Mouse (Mus musculus) Muller cell, postnatal 12 days (primary cell): ENCODE data around the gene Gli2.

Experiments used
- DNase-seq: peaks from one replicate; pipeline ENCODE4 v3.0.0-alpha.2; 2015; ENCODE audit errors: inconsistent ontology term

Gli2 gene

DNA sequence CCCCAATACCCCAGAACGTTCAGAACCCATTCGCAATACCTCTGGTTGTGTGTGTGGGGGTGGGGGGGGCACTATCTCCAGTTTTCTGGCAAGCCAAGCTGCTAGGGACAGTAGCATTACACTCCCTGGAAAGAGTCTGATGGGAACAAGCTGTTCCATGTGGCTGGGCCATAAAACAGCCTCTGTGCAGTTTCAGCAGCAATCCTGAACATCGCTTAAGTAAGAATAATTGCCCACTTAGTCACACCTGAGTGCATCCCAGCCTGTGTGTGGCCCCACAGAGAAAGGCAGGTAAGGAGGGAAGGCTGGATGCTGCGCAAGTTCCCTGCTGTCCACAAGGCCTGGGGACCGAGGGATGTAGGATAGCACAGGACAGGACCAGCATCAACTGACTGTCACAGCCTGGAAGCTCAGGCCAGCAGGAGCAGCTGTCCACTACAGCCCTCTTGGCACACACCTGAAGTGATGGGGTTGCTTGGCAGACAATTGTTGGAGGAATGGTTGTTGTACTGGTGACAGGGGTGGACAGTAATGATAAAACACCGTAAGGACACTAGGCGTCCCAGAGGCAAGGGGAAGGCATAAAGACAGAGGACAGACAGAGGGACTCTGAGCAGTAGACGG is 58.8 kb downstream of the Gli2 start:
- DNase-seq = no peak

DNA sequence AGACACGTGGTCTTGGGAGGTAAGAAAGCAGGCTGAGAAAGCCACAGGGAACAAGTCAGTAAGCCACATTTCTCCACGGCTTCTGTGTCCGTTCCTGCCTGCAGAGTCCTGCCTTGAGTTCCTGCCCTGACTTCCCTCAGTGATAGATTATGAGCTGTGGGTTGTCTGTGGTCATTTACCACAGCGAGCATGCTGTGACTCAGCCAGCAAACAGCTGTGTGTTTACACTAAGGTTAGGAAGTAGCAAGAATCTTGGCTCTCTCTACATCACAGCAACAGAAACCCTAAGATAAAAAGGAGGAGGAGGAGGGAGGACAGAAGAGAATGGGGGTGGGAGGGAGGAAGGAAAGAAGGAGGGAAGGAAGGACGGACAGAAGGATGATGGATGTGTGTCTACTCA is 59.6 kb downstream of the Gli2 start:
- DNase-seq = no peak

DNA sequence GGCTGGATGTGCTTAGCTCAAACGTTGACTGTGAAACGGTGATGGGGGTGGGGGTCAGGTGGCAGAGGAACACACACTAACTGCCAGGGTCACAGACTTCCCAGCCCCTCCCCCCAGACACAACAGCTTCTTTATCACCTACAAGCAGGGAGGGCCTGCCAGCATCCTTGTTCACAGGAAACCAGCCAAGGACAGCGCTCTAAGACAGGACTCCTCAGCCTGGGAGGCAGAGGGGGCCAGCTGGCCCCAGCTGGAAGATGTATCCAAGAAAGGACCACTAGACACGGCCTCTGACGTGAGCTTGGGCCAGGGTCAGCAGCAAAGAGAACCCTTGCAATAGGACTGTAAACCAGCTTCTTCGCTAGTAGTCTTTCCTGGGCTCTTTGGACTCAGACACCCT is 65.1 kb downstream of the Gli2 start:
- DNase-seq = no peak

DNA sequence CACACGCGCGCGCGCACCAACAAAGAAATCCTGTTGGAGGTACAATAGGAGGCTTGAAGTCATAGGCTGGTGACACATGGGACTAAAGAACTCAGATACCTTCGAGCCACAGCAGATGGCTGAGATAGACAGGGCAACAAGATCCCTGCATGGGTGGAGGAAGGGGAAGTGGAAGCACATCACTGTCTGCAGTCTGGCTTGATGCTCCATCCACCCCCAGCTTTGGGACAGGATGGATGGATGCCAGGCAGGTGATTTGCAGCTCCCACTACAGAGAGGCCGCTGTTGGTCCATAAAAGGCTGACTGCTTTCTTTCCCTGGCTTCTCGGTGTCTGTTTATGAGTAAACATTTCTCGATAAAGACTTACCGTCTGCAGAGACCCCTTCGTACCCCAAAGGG is 65.9 kb downstream of the Gli2 start:
- no peak for DNase-seq

DNA sequence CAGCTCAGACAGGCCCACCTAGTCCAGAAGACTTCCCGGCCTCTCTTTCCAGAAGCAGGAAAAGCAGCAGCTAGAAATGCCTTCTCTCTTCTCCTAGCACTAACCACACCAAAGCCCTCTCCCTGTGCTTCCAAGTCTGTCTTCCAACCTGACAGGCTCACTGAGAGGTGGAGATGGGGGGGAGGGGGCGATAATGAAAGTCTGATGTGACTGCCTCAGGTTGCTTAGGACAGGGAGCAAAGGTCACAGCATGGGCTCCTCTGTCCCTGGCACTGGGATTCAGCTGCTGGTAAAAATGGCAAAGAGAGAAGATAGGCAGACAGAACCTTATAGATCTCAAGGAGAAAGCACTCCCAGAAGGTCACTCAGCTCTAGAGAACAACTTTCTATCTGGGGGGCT is 70.0 kb downstream of the Gli2 start:
- DNase-seq = no peak

DNA sequence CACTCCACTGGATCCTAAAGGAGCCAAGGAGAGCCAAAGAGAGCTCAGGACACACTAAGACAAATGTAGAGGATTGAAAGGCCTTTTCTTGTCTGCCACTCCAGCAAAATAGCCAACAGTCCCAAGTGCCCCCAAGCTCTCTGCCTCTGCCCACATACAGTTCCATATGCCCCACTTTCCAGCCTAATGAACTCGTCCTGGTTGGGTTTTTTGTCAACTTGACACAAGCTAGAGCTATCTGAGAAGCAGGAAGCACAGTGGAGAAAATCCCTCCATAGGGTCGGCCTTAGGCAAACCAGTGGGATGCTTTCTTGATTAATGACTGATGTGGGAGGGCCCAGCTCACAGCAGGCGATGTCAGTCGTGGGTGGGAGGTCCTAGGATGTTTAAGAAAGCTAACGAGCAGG is 70.6 kb downstream of the Gli2 start:
- no peak for DNase-seq

DNA sequence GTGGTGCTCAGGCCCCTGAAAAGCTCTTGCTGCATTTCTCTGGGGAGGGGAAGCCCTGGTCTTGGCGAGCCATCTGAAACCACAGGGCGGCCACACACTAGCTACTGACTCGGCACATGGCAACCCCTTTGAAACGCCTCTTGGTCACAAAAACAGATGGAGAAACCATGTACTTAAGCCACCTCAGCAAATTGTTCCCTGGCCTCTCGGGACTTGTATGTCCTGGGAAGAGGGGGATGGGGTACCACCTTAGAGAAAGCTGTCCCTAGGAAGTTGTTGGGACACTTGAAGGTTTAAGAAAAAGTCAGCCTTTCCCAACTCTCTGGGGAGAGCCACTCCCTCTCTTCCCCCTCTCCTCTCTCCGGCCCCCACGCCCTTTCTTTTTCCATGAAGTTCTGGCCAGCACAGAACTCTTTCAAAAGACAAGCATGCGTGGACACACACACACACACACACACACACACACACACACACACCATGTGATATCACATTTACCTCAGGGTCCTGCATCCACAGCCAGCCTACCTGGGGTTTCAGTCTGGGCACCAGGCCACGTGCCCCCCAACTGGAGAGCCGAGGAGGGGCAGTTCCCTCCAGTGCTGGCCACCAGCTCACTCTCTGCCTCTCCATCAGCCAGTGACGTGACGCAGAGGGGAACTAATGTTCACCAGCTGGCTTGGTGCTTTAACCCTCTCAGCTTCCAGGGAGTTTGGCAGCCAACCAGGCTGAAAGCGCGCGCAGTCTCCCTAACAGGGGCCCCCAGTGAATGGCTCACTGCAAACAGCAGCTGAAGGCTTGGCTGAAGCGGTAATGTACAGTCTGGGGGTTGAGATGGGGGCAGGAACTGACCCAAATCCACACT is 71.2 kb downstream of the Gli2 start:
- peak; percentile 76 for DNase-seq

DNA sequence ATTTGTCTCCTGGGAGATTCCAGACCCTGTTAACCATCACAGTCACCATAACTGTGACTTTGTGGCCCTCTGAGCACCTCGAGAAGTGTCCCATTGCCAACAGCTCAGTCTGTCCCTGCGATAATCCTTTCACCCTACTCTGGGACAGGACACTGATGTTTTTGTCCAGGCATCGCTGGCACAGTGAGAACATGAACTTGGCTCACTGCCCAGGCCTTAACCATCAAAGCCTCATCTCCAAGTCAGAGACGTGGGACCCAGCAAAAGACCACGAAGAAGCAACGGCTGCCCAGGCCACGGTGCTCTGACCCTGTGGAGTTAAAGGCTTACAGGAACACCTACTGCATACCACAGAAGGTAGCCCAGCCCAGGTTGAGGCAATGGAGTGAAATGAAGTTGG is 72.8 kb downstream of the Gli2 start:
- peak; percentile 66 for DNase-seq

DNA sequence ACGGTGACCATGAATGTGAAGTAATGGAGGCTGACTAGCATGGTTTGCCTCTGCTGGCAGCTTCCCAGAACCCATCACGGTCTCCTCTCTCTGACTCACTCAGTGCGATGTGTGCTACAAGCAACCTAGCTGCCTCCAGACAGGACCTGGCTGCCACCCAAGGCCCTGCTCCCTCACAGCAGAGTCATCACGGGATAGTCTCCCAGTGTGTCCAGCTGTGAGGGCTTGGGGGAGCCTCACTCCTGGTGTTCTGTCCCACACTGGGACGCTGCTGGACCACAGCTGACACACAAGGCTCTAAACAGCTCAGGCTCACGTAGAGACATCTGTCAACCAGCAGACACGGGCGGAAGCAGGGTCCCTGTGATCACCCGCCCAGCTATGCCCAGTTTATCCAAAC is 76.8 kb downstream of the Gli2 start:
- peak; percentile 96 for DNase-seq

DNA sequence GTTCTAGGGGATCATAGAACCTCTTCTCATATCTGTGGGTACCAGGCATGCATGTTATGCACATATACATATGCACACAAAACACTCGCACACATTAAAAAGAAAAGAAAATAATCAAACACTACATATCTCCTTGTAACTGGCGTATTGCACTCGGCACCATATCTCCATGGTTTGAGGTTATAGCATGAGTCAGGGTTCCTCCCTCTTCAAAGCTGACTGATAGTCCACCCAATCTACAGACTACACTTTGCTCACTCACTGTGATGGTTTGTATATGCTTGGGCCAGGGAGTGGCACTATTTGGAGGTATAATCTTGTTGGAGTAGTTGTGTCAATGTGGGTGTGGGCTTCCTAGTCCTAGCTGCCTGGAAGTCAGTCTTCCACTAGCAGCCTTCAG is 78.0 kb downstream of the Gli2 start:
- no peak for DNase-seq

DNA sequence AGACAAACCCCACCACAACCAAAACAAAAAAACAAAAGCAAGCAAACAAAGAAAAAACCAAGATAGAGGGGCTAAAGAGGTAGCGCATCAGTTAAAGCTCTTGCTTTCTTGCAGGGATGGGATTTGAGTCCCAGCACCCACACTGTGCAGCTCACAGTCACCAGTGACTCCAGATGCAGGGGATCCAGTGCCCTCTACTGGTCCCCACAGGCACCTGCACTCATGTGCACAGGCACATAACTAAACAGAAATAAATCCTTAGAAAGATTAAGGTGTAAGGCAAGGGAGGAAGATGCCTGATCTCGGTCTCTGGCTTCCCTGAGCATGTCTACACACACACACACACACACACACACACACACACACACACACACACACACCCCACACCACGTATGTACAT is 83.4 kb downstream of the Gli2 start:
- DNase-seq = no peak

DNA sequence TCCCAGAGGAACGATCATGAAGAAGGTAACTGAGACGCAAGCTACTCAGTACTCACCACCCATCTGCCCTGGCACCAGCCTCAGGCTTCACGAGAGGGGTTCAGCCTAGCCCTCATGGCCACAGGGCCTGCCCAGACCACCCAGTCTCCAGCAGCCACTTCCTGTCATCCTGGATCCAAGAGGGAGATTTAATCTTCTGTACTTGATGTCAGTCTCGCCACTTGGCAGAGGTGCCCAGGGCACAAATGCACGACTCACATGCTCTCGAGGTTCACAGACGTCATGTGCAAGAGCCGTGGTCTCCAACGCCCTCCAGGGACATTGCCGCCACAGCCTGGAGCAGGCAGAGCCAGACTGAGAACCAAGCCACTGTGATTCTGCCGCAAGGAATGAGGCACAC is 84.0 kb downstream of the Gli2 start:
- DNase-seq = peak; percentile 53

DNA sequence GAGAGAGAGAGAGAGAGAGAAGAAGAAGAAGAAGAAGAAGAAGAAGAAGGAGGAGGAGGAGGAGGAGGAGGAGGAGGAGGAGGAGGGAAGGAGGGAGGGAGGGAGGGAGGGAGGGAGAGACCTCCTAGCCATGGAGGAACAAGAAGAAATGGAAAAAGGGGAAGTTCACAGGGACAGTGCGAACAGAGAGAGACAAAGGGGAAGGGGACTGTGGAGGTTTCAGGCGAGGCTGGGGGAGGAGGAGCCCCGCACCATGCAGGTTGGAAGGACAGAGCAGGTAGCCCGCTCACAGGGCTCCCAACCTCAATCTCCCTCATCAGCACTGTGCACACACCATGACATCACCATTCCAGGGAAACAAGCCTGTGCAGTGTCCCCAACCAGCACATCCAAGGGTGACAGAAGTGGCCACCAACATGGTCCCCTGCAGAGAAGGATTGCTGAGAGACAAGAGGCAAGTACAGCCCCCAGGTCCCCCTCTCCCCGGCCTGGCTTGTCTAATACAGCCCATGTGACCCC is 84.7 kb downstream of the Gli2 start:
- DNase-seq = no peak

DNA sequence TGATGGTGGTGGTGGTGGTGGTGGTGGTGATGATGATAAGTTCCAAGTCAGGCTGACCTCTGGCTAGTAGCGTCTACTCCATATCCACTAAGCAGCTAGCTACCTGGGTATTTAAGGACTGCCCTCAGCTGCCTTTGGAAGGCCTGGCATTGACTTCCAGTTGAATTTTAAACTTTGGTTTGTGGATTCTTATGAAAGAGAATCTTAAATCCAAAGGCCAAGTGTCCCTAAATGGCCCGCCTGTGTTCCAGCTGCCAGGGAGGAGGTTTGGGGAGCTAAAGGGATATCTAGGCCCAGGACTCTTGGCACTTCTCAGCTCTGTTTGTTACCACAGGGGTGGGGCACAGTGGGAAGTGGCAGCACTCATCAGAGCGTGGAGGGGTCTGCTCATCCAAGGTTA is 85.4 kb downstream of the Gli2 start:
- no peak for DNase-seq

DNA sequence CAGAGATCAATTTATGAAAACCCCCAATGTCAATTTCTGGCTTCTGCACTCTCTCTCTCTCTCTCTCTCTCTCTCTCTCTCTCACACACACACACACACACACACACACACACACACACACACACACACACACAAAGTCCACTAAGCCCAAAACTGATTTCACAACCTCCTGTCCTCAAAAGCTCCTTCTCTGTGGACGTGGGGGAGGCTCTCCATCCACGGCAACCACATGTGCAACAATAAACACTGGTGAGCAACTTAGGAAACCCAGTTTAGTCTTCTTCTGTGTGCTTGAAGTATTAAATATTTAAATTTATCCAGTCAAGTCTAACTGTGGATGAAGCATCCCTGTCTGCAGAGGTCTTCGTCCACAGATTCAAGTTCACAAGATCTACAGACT is 86.1 kb downstream of the Gli2 start:
- no peak for DNase-seq

DNA sequence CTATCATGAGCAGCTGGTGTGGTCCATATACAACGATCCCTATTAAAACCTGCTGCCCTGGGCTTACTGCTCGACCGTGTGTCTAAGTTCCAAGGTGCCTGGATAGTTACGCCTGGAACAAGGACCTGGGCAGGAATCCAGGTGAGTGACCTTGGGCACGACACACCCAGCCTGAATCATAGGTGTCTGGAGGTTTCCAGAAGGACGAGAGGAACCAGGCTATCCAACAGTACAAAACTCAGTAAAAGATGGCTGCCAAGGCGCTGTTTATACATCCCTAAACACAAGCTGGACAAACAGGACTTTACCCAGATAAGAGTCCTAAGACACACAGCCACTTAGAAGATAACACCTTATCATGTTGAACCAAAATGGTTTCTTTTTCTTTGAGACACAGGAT is 94.8 kb downstream of the Gli2 start:
- DNase-seq = no peak

DNA sequence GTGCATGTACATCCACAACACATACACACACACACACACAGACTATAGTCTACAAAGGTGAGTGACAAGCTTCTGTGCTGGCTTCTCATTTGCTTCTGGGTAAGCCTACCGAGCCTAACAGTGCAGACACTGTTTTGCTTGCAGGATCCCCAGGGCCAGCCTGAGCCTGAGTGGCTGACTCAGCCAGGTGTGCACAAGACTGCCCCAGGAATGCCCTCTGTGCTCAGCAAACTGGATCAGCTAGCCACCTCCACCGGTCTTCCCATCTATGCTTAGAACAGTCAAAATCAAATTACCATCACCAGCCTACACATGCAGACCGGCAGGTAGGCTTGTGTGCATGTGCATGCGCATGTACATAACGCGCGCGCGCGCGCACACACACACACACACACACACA is 97.6 kb downstream of the Gli2 start:
- DNase-seq = no peak

DNA sequence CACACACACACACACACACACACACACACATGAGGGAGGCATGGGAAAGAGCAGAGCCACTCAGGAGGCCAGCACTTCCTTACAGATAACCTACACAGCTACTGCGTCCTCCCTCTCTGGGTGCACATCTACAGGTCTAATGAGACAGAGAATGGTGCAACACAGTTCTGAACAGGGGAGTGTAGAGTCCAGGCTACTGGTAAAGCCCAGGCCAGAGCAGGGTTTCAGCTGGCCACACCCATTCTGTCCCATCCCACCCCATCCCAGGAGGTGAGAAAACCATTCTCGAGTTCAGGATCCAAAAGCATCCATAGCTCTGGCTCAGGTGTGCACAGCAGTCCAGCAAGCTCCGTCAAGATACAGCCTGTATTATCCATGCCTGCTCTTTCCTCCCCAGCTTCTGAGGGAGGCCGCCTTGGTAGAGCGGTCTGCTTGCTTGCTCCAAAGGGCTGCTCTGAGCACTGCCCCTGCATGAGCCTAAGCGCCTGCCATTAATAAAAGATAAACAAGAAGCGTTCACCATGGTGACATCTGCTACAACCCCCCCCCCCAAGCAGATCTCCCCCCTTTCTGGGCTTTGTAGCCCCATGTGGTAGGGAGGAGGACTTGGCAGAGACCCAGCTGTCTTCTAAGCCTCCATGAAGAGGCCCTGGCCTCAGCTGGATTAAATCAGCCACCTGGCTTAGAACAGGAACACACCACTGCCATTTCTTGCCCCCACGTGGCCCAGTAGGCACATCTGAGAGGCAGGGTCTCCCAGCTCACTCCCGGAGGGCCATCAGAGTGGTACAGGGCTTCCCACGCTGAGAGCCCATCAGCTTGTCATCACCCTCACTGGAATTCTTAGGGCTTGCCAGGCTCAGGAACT is 98.8 kb downstream of the Gli2 start:
- no peak for DNase-seq

DNA sequence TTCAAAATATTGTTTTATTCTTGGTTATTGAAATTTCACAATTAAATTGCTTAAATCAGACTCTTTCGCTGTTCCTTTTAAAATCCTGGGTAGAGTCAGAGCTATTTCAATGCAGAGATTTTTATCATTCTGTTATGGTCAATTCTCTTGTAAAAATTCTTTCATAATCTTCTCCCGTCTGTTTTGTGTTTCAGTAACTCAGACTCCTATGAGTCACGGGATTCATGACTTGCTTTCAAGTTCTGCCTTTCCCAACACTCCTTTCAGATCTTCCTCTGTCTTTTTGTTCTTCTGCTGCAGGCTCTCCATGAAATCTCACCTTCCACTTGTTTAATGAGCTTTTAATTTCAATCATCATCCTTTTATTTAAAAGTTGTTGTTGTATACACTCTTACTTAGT is 100.4 kb downstream of the Gli2 start:
- DNase-seq = no peak

DNA sequence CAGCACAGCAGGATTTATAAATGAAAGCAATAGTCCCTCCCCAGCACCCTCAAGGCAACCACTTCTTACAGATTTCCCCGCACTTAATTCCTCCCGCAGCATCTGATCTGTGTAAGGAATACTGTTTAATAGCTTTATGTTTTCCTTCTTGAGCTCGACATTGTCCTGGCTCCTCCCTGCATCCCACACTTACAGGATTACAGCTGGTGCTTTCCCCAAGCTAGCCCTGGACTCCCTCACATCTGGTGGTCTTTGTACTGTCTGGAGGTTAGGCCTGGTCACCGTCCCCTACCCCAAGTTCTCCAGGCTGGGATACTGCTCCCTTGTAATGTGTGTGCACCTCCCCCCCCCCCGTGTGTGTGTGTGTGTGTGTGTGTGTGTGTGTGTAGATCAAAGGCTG is 101.1 kb downstream of the Gli2 start:
- no peak for DNase-seq

DNA sequence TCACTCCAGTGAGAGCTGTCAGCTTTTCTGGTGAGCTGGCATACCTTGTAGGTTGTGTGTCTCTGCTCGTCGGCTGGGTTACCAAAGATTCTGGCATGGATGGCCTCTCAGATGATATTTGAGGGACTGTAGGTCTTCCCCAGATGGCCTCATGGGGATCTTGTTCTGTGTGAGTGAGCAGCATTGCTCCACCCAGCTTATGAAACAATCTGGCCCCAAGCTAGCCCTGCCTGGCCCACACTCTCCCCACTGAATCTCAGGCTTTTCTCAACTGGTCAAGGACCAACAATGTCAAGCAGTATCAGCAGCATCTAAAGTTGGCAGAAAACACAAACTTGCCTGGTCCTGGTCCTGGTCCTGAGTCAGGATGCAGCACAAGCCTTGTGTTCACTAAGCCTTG is 105.0 kb downstream of the Gli2 start:
- no peak for DNase-seq

DNA sequence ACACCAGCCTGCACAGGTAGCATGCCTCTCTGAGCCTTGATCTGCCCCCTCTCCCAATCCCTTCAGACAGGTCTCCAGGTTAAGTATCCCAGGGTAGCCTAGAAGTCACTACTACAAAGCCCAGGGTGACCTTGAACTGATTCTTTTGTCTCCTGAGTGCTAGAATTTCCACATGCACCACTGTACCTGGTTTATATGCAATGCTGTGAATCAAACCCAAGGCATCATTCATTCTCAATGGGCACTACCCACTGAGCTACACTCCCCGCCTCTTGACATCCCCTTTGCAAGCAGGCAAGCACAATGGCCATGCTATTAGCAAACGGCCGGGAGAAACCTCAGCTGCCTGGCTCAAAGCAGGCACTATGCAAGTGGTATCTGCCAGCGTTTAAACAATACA is 106.2 kb downstream of the Gli2 start:
- DNase-seq = no peak
